27 mouse cellular contexts compared by ENCODE assay signal in genomic region chr2:33597384-33597783, GRCm38 (mm10). TPM values are rescaled to one million over a fixed set of nuclear protein-coding genes. Genes with fewer than 3 reads are reported as not detected.
DNase-seq lines count a peak whose midpoint lies in the region; ATAC-seq lines count a peak whose summit lies in the region.
"Had no signal": no experiment of that assay in that cellular context is flagged by ENCODE, and none has a peak within 500 bp of the region (broad histone marks: within the 10 kb centered on the region; RNA-seq: fewer than 3 reads in every experiment).

No protein-coding gene starts in this region.

- no peaks in the 10 kb centered on the region for H3K9me3 ChIP-seq in hindbrain, embryonic 10.5 days
- no peaks in the 10 kb centered on the region for H3K9me3 ChIP-seq in hindbrain, embryonic 14.5 days (ENCODE audit: control insufficient read depth, low read length)
- no peaks in the 10 kb centered on the region for H3K9me3 ChIP-seq in limb, embryonic 10.5 days (replicated peaks)
- H3K9me3 ChIP-seq: embryonic facial prominence, embryonic 12.5 days had no signal

- WGBS in hindbrain, embryonic 10.5 days, result 26% methylated on average over 4 of the region's 4 CpGs
- WGBS in hindbrain, embryonic 14.5 days, result 20% methylated on average over 4 of the region's 4 CpGs
- 57% methylated on average over 4 of the region's 4 CpGs for WGBS in limb, embryonic 10.5 days

- DNase-seq in hindbrain, embryonic 10.5 days (ENCODE audit: low spot score), result peak; percentile 47
- DNase-seq in hindbrain, embryonic 14.5 days (ENCODE audit: low spot score), result no peak
- DNase-seq in retina, postnatal 1 day, result peak; percentile 38
- DNase-seq in retina, embryonic 14.5 days (ENCODE audit: low spot score), result no peak
- DNase-seq in limb, embryonic 10.5 days (ENCODE audit: low spot score), result no peak
- DNase-seq in lung, postnatal 36 days, result no peak
- DNase-seq in MN1 (ENCODE audit: low spot score), result no peak
- DNase-seq: cerebellum, adult 8-10 months; gastrocnemius, adult 2 months; heart, postnatal 14 days; kidney, adult 18-20 months; kidney, postnatal 10 days; lung, adult 18-20 months; lung, postnatal 14 days; right cerebral cortex, postnatal 25 days; thymus, adult 18-20 months; thymus, postnatal 4 days had no signal

- H3K4me1 ChIP-seq in hindbrain, embryonic 10.5 days (replicated peaks), result peaks cover 79% of the 10 kb centered on the region
- peaks cover 39% of the 10 kb centered on the region for H3K4me1 ChIP-seq in hindbrain, embryonic 14.5 days (replicated peaks; ENCODE audit: control insufficient read depth, insufficient read depth, low read length)
- peaks cover 80% of the 10 kb centered on the region for H3K4me1 ChIP-seq in limb, embryonic 10.5 days
- H3K4me1 ChIP-seq: megakaryocyte, embryonic 14.5 days had no signal

- H3K27me3 ChIP-seq in hindbrain, embryonic 10.5 days (ENCODE audit: insufficient read depth, poor library complexity, severe bottlenecking), result peaks cover 86% of the 10 kb centered on the region
- H3K27me3 ChIP-seq in hindbrain, embryonic 14.5 days (ENCODE audit: control insufficient read depth, insufficient read depth, low read length), result peaks cover 11% of the 10 kb centered on the region
- H3K27me3 ChIP-seq in limb, embryonic 10.5 days (ENCODE audit: low read depth, poor library complexity, severe bottlenecking), result peaks cover 10% of the 10 kb centered on the region; the same call in 1 of the 2 replicates

- H3K27ac ChIP-seq in hindbrain, embryonic 10.5 days, result peak overlapping the region; percentile 70
- no peak overlapping the region for H3K27ac ChIP-seq in hindbrain, embryonic 14.5 days
- H3K27ac ChIP-seq in limb, embryonic 10.5 days, result peak overlapping the region; percentile 56; the same call in 1 of the 2 replicates
- H3K27ac ChIP-seq: embryonic facial prominence, embryonic 12.5 days; gastrocnemius, adult 2 months had no signal

- no peak overlapping the region for H3K4me3 ChIP-seq in hindbrain, embryonic 10.5 days
- no peak overlapping the region for H3K4me3 ChIP-seq in hindbrain, embryonic 14.5 days (replicated peaks; ENCODE audit: low read length)
- no peak overlapping the region for H3K4me3 ChIP-seq in limb, embryonic 10.5 days
- H3K4me3 ChIP-seq: embryonic facial prominence, embryonic 12.5 days; erythroblast, embryonic 14.5 days; gastrocnemius, adult 2 months; megakaryocyte, embryonic 14.5 days; myocyte had no signal

- no peak overlapping the region for H3K4me2 ChIP-seq in hindbrain, embryonic 14.5 days (replicated peaks)
- H3K4me2 ChIP-seq: embryonic facial prominence, embryonic 12.5 days; heart, embryonic 11.5 days; liver, embryonic 11.5 days had no signal

- no peak for ATAC-seq in hindbrain, embryonic 14.5 days (ENCODE audit: low FRiP score)

- no peaks in the 10 kb centered on the region for H3K36me3 ChIP-seq in hindbrain, embryonic 10.5 days
- H3K36me3 ChIP-seq in hindbrain, embryonic 14.5 days (replicated peaks; ENCODE audit: control insufficient read depth, insufficient read depth), result no peaks in the 10 kb centered on the region
- peaks cover 13% of the 10 kb centered on the region for H3K36me3 ChIP-seq in limb, embryonic 10.5 days
- H3K36me3 ChIP-seq: embryonic facial prominence, embryonic 12.5 days had no signal

- H3K9ac ChIP-seq in hindbrain, embryonic 14.5 days, result no peak overlapping the region
- H3K9ac ChIP-seq: embryonic facial prominence, embryonic 12.5 days had no signal

RNA-seq across cellular contexts. Expression of gene Lmx1b, which starts 42.9 kb away (rescaled TPM):
- polyA plus RNA-seq in hindbrain, embryonic 10.5 days (2016; fragmentation: Nextera tagmentation; extraction: Ambion mirVana), result 2.5 and 7.7 TPM in 2 replicates
- 6.7 and 8.7 TPM in 2 replicates for polyA plus RNA-seq in hindbrain, embryonic 14.5 days (2014; fragmentation: Nextera tagmentation; extraction: Ambion mirVana)
- polyA plus RNA-seq in limb, embryonic 10.5 days (2016; fragmentation: Nextera tagmentation; extraction: Ambion mirVana), result 11.0 and 13.9 TPM in 2 replicates
- polyA plus RNA-seq: C2C12; erythroblast, embryonic 14.5 days; gonadal fat pad, adult 2 months; myocyte; spleen, adult 2 months; stomach, embryonic 14.5 days had no signal

Comparison
In these comparisons a context has a peak if more than half of its experiments do, and no peak if none do; other contexts are left out.
1. DNase-seq: peak in hindbrain, embryonic 10.5 days (single experiment) and retina, postnatal 1 day (single experiment); none in hindbrain, embryonic 14.5 days (single experiment), retina, embryonic 14.5 days (single experiment), limb, embryonic 10.5 days (single experiment), lung, postnatal 36 days (single experiment) and MN1 (single experiment).